Mouse (Mus musculus): ENCODE data around the gene Fabp7. TPM values are rescaled to one million over a fixed set of nuclear protein-coding genes. Genes with fewer than 3 reads are reported as not detected.

Gene Fabp7
- not detected for polyA plus RNA-seq (2017; shearing (Covaris generic))

DNA sequence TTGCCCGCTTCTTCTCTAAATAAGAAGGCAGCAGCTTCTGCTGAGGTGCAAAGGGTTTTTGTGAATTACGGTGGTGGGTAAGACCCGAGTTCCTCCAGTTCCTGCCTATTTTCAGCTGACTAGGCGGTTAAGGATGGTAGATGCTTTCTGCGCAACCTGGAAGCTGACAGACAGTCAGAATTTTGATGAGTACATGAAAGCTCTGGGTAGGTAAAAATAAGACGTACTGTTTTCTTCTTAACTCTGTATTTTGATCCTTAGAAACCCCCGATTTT, at the start of gene Fabp7:
TSS of gene Fabp7 (plus strand) at position 6 of the 275 bp plus-strand sequence.
- no peak for ATAC-seq

DNA sequence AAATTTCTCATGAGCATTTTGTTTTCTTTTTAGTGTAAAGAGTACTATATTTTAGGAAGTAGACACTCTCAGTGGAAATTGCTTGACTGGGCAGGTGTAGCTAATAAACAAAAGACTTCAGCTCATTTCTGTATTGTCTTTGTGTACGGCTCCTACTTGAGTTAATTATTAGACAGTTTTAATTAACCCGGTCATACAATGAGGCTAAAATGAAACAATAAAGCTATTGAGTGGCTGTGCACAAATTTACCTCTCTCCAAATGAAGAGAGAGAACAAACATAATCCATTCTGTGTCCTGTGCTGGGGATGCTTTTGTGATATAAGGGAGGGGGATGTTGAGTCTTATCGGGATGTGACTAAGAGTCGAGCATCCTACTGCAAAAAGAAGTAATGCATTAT, 43.9 kb upstream of the Fabp7 start:
- ATAC-seq = no peak

DNA sequence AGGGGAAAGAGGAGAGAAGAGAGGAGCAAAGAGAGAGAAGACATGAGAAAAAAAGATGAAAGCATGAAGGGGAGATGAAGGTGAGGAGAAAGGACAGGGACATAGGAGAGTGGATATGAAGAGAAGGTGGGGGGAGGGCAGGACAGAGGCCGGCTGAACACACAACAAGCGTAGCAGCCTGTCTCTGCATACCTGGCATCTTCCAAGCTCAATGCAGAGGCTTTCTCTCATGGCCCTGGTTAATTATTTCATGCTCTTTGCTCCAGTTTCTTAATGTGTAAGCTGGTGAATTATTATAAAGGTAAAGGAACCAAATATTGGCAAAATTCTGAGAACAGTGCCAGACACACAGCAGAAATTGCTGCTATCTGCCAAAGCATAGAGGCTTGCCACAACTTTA, 43.3 kb upstream of the Fabp7 start:
- ATAC-seq = no peak

DNA sequence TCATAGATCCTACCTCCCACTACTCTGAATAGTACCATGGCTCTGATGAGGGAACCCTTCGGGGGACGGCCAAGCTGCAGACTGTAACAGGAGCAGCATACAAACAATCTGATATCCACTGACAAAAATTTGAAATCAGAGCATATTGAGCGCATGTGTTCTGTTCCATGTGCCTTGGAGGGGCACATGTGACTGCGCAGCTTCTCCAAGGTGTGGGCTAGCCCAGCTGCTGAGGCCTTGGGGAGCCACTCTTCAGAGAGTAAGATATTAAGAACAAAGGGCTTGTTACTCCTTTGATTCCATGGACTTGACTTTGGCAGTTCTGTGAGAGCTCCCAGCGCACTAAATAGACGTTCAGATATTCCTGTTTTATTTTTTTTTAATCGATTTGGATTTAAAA, 41.6 kb upstream of the Fabp7 start:
- ATAC-seq = no peak

DNA sequence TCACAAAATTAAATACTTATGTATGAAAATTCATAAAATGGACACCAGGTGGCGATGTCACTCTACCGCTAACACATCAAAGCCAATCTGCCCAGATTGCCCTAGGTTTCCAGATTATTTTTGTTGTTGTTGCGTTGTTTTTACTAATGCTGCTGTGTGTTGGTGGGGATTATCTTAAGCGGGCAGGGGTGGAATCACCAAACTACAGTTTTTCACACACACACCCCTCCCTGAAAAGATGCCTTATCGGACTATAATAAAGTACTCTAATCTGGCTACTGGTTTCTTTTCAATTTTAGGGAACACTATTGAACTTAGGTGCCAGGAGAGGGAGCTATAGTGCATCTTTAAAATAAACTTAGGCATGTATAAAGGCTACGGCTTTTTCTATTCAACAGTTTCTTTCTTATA, 41.1 kb upstream of the Fabp7 start:
- peak; percentile 75 for ATAC-seq

DNA sequence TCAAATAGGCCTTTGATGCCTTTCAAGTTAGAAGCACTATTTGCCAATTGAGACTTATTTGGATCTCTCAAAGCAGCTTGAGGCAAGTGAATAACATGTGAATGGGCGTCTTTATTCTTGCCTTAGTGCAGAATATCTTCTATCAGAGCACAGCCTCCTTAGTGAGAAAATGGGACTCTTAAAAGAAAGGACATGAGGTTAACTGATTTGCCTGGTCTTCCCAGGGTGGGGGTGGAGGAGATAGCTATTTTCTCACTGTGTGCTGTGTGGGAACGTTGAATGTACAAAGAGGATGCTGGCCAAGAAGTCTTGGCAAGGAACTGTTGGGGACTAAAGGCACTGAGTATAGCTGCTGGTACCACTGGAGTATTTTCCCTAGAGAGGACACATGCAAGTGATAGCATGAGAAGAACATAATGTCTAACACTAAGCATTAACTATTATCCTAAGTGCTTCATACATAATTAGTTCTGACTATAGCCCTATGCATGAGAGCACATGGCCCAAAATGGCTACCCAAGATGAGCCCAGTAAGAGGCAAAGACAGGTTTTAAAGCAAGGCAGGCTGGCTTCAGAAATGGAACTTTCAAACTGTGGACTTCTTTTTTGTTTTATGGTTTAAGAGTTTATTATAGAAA, 40.4 kb upstream of the Fabp7 start:
- no peak for ATAC-seq

DNA sequence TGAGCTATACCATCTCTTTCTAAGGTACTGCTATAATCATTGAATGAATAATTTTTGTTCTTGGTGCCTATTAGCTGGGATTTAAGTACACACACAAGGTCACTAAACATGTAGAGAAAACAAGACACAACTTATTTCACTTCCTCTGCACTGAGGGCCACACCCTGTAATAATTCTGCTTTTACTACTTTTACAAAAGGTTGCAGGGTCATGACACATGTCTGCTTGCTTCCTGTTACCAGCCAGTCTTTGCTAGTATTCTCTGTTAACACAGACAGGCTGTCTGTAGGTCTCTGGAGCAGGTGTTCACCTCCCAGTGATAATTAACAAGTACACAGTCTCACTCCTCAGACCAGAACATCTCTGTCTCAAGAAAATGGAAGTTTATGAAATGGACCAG, 39.2 kb upstream of the Fabp7 start:
- ATAC-seq = peak; percentile 53

- ATAC-seq = peak; percentile 42
Observed at GRCm38 (mm10) chr10:57747127-57747526, 37.6 kb upstream of the Fabp7 start.

DNA sequence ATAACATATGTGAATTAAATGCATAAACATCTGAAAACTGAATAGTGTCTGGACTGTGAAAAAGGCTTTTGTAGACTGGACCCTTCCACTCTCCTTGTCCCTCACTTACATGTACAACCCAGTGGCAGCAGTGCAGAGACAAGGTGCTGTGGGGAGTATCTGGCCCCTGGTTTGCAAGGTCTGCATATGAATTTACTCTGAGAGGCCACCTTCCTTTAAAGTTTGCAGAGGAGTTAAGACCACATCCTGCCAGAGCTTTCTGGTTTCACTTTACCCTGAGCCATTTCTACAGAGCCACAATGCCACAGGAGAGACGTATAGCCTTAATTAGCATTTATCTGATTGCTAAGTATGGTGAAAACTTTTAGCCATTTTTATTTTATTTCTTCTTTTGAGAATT, 31.3 kb upstream of the Fabp7 start:
- ATAC-seq = peak; percentile 96

- peak; percentile 33 for ATAC-seq
Observed at GRCm38 (mm10) chr10:57755201-57755736, 29.4 kb upstream of the Fabp7 start.

DNA sequence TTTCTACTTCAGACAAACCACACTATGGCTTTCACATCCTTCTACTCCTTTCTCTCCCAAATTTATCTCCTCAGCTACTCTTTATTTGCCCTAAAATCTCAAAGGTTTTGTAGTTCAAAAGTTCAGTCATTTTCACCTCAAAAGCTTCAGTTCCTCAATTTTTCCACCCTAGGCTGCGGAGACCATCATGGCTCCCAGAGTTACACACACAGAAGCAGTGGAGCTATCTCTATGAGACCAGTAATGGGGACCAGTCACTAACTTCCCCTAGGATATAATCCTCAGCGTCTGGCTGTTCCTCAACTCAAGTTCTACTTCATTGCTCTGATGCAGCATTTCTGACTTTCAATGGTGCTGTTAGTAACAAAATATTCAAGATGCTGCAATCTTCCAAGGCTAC, 25.7 kb upstream of the Fabp7 start:
- ATAC-seq = no peak

- peak; percentile 54 for ATAC-seq
Observed at GRCm38 (mm10) chr10:57760694-57761093, 24.0 kb upstream of the Fabp7 start.

- ATAC-seq = no peak
Observed at GRCm38 (mm10) chr10:57763044-57763443, 21.6 kb upstream of the Fabp7 start.

DNA sequence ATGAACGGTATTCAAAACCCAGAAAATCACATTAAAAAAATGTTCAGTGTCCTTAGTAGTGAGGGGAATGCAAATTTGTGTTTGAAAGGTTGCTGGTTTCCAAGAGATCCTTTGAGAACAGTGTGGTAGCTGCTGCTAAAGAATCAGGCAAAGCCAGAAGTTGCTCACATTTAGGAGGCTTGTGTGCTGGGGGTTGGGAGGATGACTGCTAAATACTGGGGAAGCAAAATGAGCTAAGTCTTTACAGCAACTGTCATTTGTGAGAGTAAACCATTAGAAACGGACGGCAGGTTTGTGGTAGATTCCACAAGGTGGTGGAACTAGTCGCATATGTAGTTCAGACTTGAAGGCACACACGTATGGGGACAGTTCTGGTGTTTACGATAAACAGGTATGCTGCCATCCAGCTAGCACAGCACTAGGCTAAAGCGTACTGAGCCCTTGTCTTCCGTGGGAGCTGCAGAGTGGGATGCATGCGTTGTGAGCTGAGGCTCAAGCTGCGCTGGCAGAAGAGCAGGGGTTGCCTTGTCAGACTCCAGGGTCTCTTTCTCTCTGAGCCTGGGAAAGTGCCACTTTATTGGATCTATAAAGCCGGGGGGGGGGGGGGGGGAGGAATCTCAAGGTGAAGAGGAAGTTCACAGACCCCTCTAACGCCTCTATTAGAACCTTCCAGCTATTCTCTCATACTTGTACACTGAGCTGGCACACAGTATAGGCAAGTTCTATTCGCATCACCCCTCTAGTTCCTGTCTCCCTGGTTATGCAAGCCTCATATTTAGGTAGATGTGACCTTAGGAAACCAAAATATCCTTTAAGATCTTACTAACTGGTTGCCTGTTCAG, 1.2 kb upstream of the Fabp7 start:
- no peak for ATAC-seq

DNA sequence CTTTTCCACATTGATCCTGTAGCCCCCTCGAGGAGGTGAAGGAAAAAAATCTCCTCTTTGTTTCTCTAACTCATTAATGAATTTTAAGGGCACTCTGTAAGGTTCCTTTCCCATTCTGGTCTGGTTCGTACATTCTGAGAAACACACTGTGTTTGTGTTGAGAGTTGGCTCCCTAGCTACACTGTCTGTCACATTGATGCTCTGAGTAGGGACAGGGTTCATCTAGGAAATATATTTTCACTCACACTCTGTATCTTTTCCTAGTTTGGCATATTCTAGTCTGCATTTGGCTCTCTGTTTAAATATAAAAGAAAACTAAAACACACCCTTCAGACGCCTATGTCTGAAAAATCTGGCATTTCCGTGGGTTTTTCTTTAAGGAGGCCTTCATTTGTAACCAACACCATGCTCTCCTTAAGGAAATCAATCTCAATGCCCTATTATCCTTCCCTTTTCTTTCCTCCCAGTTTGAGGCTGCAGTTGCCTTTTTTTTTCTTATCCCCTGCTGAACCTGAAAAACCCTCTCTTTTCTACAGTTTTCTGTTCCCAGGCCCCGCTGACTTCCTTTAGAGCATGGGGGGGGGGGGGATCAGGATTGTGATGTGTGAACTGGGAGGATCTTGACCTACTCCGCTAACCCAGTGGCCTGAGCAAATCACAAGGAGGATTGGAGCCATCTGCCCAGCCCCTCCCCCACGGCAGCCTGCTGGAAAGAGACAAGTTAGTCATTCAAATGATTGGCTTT, 378 bp upstream of the Fabp7 start:
- ATAC-seq = no peak

DNA sequence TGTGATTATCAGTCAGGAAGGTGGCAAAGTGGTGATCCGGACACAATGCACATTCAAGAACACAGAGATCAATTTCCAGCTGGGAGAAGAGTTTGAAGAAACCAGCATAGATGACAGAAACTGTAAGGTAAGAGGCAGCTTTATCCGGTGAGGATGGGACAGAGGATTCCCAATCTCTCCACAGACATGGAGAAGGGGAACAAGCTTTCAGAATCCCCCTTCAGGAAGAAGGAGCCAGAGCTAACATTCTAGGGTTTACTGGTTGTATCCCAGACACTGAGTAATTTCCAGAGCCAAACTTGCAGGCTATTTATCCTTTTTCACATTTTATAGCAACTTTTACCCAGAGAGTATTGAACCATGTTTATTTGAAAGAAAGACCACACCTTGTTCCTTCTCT, 871 bp downstream of the Fabp7 start:
- ATAC-seq = no peak

DNA sequence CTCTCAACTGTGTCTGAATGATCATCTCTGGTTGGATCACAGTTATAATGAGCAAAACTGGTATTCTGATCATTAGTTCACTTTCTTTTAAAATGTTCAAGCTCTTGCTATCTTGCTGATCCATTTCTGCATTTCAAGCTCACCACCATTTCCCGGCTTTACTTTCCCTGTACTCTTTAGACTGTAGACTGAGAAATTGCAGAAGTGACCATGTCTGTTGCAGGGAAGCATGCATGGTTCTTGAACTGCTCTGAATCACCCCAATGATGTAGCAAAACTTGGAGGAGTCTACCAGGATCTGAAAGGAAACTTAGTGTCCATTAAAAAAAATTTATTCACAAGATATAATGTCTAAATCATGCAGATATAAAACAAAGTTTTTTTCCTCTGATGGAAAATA, 8.3 kb downstream of the Fabp7 start:
- ATAC-seq = no peak

- ATAC-seq = no peak
Observed at GRCm38 (mm10) chr10:57794018-57794417, 9.3 kb downstream of the Fabp7 start, which contains the start of gene Smpdl3a. Gene Smpdl3a, plus strand, starts transcription at chr10:57794335.

GRCm38 (mm10) chr10:57794491-57795461, 10.1 kb downstream of the Fabp7 start:
- ATAC-seq = peak; percentile 44

GRCm38 (mm10) chr10:57795542-57795941, 10.9 kb downstream of the Fabp7 start:
- no peak for ATAC-seq

- peak; percentile 69 for ATAC-seq
Observed at GRCm38 (mm10) chr10:57796057-57796456, 11.4 kb downstream of the Fabp7 start.

GRCm38 (mm10) chr10:57799486-57799885, 14.8 kb downstream of the Fabp7 start:
- ATAC-seq = peak; percentile 55
